Mouse (Mus musculus): ENCODE results near the gene Siglecg. TPM values are rescaled to one million over a fixed set of nuclear protein-coding genes. Genes with fewer than 3 reads are reported as not detected.
A peak's percentile ranks its signal among the peaks of the same experiment; 100 is the strongest.

Gene Siglecg
- total RNA-seq, 2 experiments from 2014 or later, result not detected

GRCm38 (mm10) chr7:43442684-43443083 is 34.7 kb downstream of the Siglecg start:
- no peak for DNase-seq

GRCm38 (mm10) chr7:43443126-43443916 is 35.3 kb downstream of the Siglecg start:
- peak; percentile 75 to 77 for DNase-seq

GRCm38 (mm10) chr7:43443917-43444293 is 35.9 kb downstream of the Siglecg start, which contains the start of the genes Etfb and Gm45233:
Gene Etfb (plus strand): TSS chr7:43444083.
Gene Gm45233 (plus strand): TSS chr7:43444128.
- peak; percentile 93 for DNase-seq

- no peak for DNase-seq
Measured at GRCm38 (mm10) chr7:43447801-43448200, 39.8 kb downstream of the Siglecg start.

GRCm38 (mm10) chr7:43448246-43448645 is 40.2 kb downstream of the Siglecg start:
- DNase-seq, result no peak

- DNase-seq, result no peak
Measured at GRCm38 (mm10) chr7:43449811-43450210, 41.8 kb downstream of the Siglecg start.

- DNase-seq, result no peak
Measured at GRCm38 (mm10) chr7:43451726-43452125, 43.7 kb downstream of the Siglecg start.

- no peak for DNase-seq
Measured at GRCm38 (mm10) chr7:43452609-43453008, 44.6 kb downstream of the Siglecg start.

- DNase-seq, result no peak
Measured at GRCm38 (mm10) chr7:43453599-43454355, 45.8 kb downstream of the Siglecg start.

- DNase-seq, result no peak
Measured at GRCm38 (mm10) chr7:43454371-43454770, 46.4 kb downstream of the Siglecg start.

GRCm38 (mm10) chr7:43462851-43463250 is 54.8 kb downstream of the Siglecg start, which contains the start of gene Vsig10l:
Gene Vsig10l (plus strand): TSS chr7:43463151.
- DNase-seq, result no peak

GRCm38 (mm10) chr7:43463976-43464375 is 56.0 kb downstream of the Siglecg start:
- DNase-seq, result no peak

- no peak for DNase-seq
Measured at GRCm38 (mm10) chr7:43464864-43465343, 56.9 kb downstream of the Siglecg start.

- peak; percentile 73 to 79 for DNase-seq
Measured at GRCm38 (mm10) chr7:43465344-43466098, 57.5 kb downstream of the Siglecg start.

GRCm38 (mm10) chr7:43466099-43466694 is 58.2 kb downstream of the Siglecg start:
- DNase-seq, result peak; percentile 52 to 68

Small RNA genes lying within 50 kb of the gene (microRNA-seq; reads per million reads assigned to microRNA genes)
- gene Mir7051, result 0.21 to 1.8 reads per million in 2 experiments

Other genes with a start within 250 kb of the Siglecg start
- 10 to 100 TPM; 25.3 to 26.2 TPM for gene Zfp715, start 94.9 kb upstream of the Siglecg start, total RNA-seq (2021)
- under 1 TPM; 0.57 to 0.68 TPM for gene Siglecf, start 56.9 kb upstream of the Siglecg start, total RNA-seq (2021)
- not detected for gene Lim2, start 19.5 kb downstream of the Siglecg start, total RNA-seq (2021)
- gene Nkg7, start 28.9 kb downstream of the Siglecg start, total RNA-seq (2021), result not detected
- gene Cldnd2, start 32.6 kb downstream of the Siglecg start, total RNA-seq (2021), result not detected
- gene Etfb, start 35.9 kb downstream of the Siglecg start, total RNA-seq (2021), result 10 to 100 TPM; 68.4 to 74.4 TPM
- under 1 TPM; 0.80 to 0.86 TPM for gene Gm45233, start 35.9 kb downstream of the Siglecg start, total RNA-seq (2021)
- 1 to 10 TPM; 2.3 to 3.0 TPM for gene Vsig10l, start 54.9 kb downstream of the Siglecg start, total RNA-seq (2021)
- gene Iglon5, start 81.9 kb downstream of the Siglecg start, total RNA-seq (2021), result 10 to 100 TPM; 22.7 to 23.6 TPM
- not detected for gene 4931406B18Rik, start 97.7 kb downstream of the Siglecg start, total RNA-seq (2021)
- gene Cd33, start 136.2 kb downstream of the Siglecg start, total RNA-seq (2021), result 1 to 10 TPM; 4.2 TPM
- gene Zfp658, start 154.1 kb downstream of the Siglecg start, total RNA-seq (2021), result 1 to 10 TPM; 5.5 to 6.6 TPM
- gene Zfp719, start 171.4 kb downstream of the Siglecg start, total RNA-seq (2021), result 10 to 100 TPM; 22.0 to 22.1 TPM
- gene Zfp819, start 199.0 kb downstream of the Siglecg start, total RNA-seq (2021), result under 1 TPM; 0.15 to 0.20 TPM
- gene Ceacam18, start 226.5 kb downstream of the Siglecg start, total RNA-seq (2021), result under 1 TPM in 1 of 2 experiments, not detected in 1; 0.25 TPM